Mouse (Mus musculus): ENCODE measurements around the gene Dennd1b. TPM values are rescaled to one million over a fixed set of nuclear protein-coding genes. Genes with fewer than 3 reads are reported as not detected.

The Dennd1b gene
- total RNA-seq, 2 experiments from 2014 or later = 19.8 to 20.8 TPM

DNA sequence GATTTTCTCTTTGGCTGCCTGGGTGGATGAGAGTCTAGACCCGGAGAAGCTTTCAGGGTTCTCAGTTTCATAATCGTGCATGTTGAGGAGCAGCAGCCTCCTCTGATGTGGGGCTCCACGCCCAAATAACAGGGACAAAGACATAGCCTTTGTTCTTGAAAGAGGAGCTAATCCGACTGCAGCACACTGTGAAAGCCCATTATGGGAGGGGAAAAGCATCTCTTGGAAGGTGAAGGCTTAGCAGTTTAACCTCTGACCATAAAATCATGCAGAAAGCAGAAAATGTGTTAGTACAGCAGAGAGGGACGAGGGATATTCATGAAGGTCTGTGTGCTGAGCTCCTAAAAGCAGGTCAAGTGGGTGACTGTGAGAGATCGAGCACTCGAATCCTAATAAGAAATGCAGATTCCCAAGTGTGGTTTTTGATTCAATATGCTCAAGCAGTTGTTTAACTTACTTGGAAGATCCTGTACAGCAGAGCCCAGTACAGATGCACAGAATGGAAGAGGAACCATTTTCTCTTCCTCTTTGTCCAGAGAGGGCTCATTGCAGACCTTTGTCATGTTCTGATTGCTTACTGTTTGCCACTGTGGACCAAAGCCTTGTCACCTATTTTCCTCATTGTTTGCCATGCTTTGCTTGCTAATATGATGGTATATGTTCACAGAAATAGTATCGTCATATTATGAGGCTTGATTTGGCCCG is 37.6 kb downstream of the Dennd1b start:
- intact Hi-C loops (cut with DNase I) = no loop called here
- no peak for DNase-seq

DNA sequence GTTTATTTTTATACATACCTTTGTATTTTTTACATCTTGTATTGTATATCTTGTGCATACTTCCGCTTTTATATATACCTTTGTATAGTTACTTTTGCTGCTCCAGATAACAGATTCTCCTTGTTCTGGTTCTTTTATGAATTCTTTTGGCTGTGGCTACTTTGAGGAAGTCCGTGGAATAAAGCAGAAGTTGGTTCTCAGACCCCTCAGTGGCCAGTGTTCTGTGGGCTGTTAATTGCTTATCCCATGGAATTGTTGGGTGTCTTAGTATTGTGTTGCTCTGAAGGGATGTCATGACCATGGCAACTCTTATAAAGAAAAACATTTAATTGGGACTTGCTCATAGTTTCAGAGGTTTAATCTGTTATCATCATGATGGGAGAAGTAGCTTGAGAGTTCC is 40.3 kb downstream of the Dennd1b start:
- intact Hi-C loops (cut with DNase I) = no loop called here
- no peak for DNase-seq

DNA sequence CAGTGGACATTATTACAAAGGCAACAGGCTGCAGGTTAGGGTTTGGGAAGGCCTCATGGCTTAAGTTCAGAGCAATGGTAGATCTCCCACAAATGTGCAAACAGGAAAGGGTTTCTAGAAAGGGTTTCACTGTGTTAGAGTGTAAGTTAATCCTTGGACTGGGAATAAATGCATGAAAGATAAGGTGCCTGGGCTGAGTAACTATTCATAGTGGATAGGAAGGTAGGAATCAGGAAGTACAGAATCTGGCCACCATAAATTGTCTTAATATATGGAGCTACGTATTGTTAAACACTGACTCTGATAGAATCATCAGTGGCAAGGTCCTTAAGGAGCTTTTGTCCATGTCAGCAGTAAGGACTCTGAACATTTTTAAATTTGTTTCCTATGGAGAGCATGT is 42.8 kb downstream of the Dennd1b start:
- intact Hi-C loops (cut with DNase I) = no loop called here
- no peak for DNase-seq

GRCm38 (mm10) chr1:139007475-139007874 is 44.2 kb downstream of the Dennd1b start:
- intact Hi-C loops (cut with DNase I) = no loop called here
- no peak for DNase-seq

DNA sequence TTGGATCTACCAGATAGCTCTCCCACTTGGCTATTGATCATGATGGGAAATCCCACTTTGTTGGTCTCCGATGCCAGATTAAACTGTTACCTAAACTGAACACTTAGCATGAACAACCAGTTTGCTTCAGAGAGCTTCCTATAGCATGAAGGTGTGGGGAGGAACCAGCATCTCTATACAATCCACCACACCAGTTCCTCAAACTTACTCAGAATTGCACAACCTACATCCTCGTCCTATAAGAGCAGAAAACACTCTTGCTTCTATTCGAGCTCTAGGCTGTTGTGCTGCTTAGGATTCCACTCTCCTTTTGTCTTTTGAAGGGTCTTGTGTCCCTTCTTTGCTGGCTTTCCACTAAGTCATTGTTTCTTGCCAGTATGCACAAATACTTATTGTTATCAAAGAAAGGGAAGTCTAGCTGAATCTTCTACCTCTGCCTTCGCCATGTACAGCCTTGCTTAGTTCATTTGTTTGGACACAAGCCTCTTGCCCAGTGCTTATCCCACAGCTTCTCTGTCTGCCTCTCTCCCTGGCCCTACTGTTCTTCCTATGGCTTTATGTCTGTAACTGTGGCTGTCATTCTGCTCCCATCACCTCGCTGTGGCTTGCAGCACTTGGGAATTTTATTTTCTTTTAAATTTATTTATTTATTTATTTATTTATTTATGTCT is 52.0 kb downstream of the Dennd1b start:
- no peak for DNase-seq
- intact Hi-C loops (cut with DNase I) = no loop called here

- intact Hi-C loops (cut with DNase I) = no loop called here
- DNase-seq = no peak
These were observed 58.1 kb downstream of the Dennd1b start for GRCm38 (mm10) chr1:139021298-139021697.

- intact Hi-C loops (cut with DNase I) = no loop called here
These were observed 62.8 kb downstream of the Dennd1b start for GRCm38 (mm10) chr1:139025882-139026645.

DNA sequence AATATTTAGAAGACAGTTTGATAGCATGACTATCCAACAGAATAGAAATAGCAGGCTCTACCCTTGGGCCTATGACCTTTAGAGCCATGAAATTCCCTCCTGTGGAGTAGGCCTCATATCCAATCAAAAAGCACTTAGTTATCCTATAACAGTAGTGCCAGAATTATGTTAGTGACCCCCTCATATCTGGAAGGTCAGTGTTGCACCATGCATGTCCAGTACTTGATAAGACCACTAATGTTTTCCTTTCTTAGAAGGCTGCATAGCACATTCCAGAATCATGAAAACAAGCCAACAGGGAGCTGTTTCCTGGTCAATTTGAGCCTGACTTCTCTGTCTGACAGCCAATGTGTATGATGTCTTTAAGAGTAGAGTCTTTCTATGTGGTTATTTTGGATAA is 66.3 kb downstream of the Dennd1b start:
- DNase-seq = no peak
- intact Hi-C loops (cut with DNase I) = no loop called here

More at GRCm38 (mm10) chr1:139025882-139026645, 62.8 kb downstream of the Dennd1b start:
- DNase-seq = no peak

GRCm38 (mm10) chr1:139032411-139032810 is 69.2 kb downstream of the Dennd1b start:
- intact Hi-C loops (cut with DNase I) = no loop called here
- no peak for DNase-seq

- intact Hi-C loops (cut with DNase I) = loop anchor here (5.0 kb wide), 1 partner anchor 113 kb away; no protein-coding TSS in a partner anchor
These were observed 71.9 kb downstream of the Dennd1b start for GRCm38 (mm10) chr1:139035141-139035540.

GRCm38 (mm10) chr1:139036302-139036701 is 73.1 kb downstream of the Dennd1b start:
- intact Hi-C loops (cut with DNase I) = loop anchor here (5.0 kb wide), 1 partner anchor 114 kb away; no protein-coding TSS in a partner anchor
- DNase-seq = no peak

More at GRCm38 (mm10) chr1:139035141-139035540, 71.9 kb downstream of the Dennd1b start:
- no peak for DNase-seq

GRCm38 (mm10) chr1:139036768-139037507 is 73.7 kb downstream of the Dennd1b start:
- no peak for DNase-seq
- intact Hi-C loops (cut with DNase I) = loop anchor here (5.0 kb wide), 1 partner anchor 115 kb away; no protein-coding TSS in a partner anchor

DNA sequence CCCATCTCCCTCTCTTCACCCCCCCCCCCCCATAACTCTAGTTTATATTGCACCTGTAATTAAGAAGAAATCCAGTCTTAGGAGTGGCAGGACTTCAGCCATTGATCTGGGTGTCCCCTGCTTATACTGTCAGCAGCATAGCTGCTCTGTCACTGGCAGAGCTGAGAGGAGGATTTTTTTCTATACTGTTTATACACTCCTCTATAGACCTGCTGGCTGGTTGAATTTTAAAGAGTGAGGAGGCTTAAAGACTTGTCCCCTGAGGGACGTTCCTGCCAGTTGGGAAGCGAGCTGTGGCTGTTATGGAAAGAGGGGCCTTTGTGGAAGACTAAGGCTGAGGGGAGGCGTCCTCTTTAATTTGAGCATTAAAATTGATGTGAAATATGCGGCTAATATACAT is 74.8 kb downstream of the Dennd1b start:
- intact Hi-C loops (cut with DNase I) = loop anchor here (5.0 kb wide), 1 partner anchor 116 kb away; no protein-coding TSS in a partner anchor
- DNase-seq = no peak

- DNase-seq = no peak
- intact Hi-C loops (cut with DNase I) = loop anchor here (5.0 kb wide), 1 partner anchor 116 kb away; no protein-coding TSS in a partner anchor
These were observed 75.4 kb downstream of the Dennd1b start for GRCm38 (mm10) chr1:139038620-139039019.

DNA sequence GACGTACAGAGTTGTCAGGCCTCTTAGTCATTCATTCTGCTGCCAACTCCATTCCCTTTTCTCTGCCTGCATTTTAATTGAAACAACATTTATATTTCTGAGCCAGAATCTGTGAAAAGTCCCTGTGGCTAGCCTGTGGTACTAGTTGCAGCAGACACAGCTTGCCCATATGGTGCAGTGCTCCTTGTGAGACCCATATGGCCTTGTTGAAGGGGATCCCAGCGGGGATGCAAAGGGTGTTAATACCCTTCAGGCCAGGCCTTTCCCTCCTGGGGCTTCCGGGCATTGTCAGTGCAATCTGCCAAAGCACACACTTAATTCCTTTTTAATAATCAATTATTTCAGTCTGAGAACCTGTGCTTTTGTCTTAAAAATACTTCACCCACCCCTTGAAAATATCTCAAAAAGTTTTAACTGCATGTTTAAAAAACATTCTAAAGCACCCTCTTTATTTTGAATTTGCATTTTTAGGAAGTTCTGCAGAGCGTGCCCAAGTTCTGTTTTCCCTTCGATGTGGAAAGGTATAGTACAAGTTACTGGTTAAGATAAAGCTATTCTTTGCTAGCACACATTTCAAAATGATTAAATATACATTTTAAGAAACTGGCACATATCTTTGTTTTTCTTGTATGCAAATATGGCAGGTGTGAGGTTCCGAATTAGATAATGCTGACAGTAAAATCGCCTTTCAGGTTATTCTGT is 76.4 kb downstream of the Dennd1b start:
- intact Hi-C loops (cut with DNase I) = loop anchor here (5.0 kb wide), 1 partner anchor 117 kb away; no protein-coding TSS in a partner anchor
- DNase-seq = no peak

DNA sequence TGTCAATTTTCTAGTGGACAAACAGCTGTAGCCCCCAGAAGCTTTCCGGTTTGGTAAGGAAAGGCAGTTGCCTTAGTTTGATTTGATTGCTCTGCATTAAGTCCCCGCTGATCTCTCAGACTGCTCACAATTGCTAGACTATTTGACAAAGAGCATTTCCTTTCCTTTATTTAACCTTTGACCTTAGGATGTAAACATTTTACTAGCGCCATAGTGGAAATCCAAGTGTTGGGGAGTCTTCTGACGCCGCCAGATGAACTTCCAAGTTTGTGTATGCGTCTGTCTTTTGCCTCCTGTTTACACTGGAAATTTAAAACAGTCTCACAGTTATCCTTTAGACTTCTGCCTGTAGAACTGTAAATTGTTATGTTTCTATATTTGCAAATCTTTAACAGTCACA is 85.8 kb downstream of the Dennd1b start:
- intact Hi-C loops (cut with DNase I) = no loop called here
- DNase-seq = no peak

DNA sequence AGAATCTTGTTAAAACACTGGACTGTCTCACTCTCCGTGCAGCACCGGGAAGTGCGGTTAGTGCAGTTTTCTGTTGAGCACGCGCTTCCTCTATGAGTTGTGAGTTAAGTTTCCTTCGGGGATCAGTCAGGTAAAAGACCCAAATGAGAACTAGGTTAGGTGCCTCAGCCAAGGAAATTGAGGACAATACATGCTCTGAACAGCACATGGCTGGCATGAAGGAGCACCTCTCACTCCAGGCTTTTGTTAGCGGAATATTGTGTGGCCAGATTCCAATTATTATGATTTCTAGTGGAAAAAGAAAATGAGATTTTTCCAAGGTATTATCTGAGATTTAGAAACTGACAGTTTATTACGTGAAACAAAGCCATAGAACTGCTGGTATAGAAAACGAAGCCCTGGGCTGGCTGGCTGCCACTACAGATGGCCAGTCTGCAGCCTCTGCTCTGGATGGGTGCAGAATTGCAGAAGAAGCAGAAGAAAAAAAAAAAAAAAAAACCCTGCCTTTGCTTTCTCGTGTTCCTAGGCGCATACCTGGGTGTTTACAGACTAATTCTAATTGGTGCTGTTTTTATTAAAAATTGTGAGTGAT is 86.7 kb downstream of the Dennd1b start:
- intact Hi-C loops (cut with DNase I) = no loop called here

GRCm38 (mm10) chr1:139053003-139053402 is 89.8 kb downstream of the Dennd1b start:
- intact Hi-C loops (cut with DNase I) = no loop called here
- no peak for DNase-seq

More for the DNA sequence above, 86.7 kb downstream of the Dennd1b start:
- no peak for DNase-seq

- no peak for DNase-seq
- intact Hi-C loops (cut with DNase I) = no loop called here
These were observed 97.1 kb downstream of the Dennd1b start for GRCm38 (mm10) chr1:139060301-139060700.

Data from heart, postnatal 36 days (tissue).